Comparison of ENCODE assay signal across 29 mouse cellular contexts in the genomic region with DNA sequence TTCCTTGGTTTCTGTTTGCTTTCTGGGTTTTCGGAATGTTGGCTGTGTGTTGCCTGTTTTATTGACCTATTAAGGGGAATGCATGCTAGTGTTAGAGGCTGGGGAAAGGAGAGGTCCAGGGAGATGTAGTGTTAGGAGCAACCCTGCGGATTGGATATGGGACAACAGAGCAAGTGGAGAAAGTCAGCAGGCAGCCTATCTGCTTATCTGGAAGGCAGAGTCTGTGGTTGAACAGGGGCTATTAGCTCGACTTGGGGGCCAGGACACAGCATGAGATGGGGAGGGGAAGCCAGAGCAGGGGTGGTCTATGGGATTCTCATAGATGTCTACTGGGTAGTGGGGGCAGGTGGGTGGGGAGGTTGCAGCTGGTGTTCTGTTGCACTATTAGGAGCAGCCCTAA. TPM values are rescaled to one million over a fixed set of nuclear protein-coding genes. Genes with fewer than 3 reads are reported as not detected.
A peak's percentile ranks its signal among the peaks of the same experiment; 100 is the strongest.
DNase-seq lines count a peak whose midpoint lies in the region; ATAC-seq lines count a peak whose summit lies in the region.
"Had no signal": no experiment of that assay in that cellular context is flagged by ENCODE, and none has a peak within 500 bp of the region (broad histone marks: within the 10 kb centered on the region; RNA-seq: fewer than 3 reads in every experiment).

No protein-coding gene starts in this region.

- no peak for DNase-seq in neural tube, embryonic 10.5 days (ENCODE audit: extremely low spot score, low spot score)
- DNase-seq in liver, embryonic 11.5 days (ENCODE audit: low spot score): no peak
- DNase-seq in heart, adult 9 months (ENCODE audit: low spot score in 2 of 2): no peak
- DNase-seq in frontal cortex, postnatal 36 days (ENCODE audit: low spot score in 2 of 2): no peak
- DNase-seq in adrenal gland, adult 8-10 months: no peak
- DNase-seq: adrenal gland, adult 2 months; cerebellum, adult 8-10 months; cerebellum, postnatal 25 days; heart, postnatal 36 days; kidney, adult 8-10 months; kidney, postnatal 4 days; left cerebral cortex, postnatal 4 days; lung, adult 18-20 months; lung, postnatal 14 days; midbrain, embryonic 14.5 days; right cerebral cortex, postnatal 25 days; thymus, adult 18-20 months; thymus, postnatal 25 days had no signal

- ATAC-seq in neural tube, embryonic 13.5 days (ENCODE audit: low read depth): 0 out of 2 replicates have a peak, but pooled peaks have one; percentile 15
- ATAC-seq in liver, embryonic 11.5 days (replicated peaks; ENCODE audit: low FRiP score): peak; percentile 60; the same call in 1 of the 2 replicates
- 0 out of 2 replicates have a peak, but pooled peaks have one; percentile 39 for ATAC-seq in liver, embryonic 16.5 days (ENCODE audit: low read depth)
- ATAC-seq: activated CD4-positive, CD25-positive, alpha-beta regulatory T cell, adult 4 months; forebrain, embryonic 16.5 days; hindbrain, postnatal 0 days; intestine, embryonic 15.5 days had no signal

- H3K27ac ChIP-seq in neural tube, embryonic 13.5 days (replicated peaks): no peak overlapping the region
- peak overlapping the region; percentile 55 for H3K27ac ChIP-seq in liver, embryonic 11.5 days (ENCODE audit: low read depth, low read length)
- peak overlapping the region; percentile 30; the same call in 1 of the 2 replicates for H3K27ac ChIP-seq in liver, embryonic 16.5 days (ENCODE audit: low read length)
- H3K27ac ChIP-seq: forebrain, embryonic 10.5 days; heart, embryonic 15.5 days; hindbrain, embryonic 12.5 days; hindbrain, postnatal 0 days; intestine, embryonic 15.5 days; kidney, postnatal 0 days; stomach, embryonic 15.5 days had no signal

- no peak overlapping the region for H3K9ac ChIP-seq in neural tube, embryonic 13.5 days
- 0 out of 2 replicates have a peak overlapping the region, but pooled peaks have one; percentile 9 for H3K9ac ChIP-seq in liver, embryonic 11.5 days (ENCODE audit: low read depth, low read length)
- no peak overlapping the region for H3K9ac ChIP-seq in liver, embryonic 16.5 days (ENCODE audit: low read depth, low read length)
- H3K9ac ChIP-seq: heart, embryonic 15.5 days; hindbrain, embryonic 12.5 days; intestine, embryonic 15.5 days; stomach, embryonic 15.5 days had no signal

- H3K27me3 ChIP-seq in neural tube, embryonic 13.5 days: no peaks in the 10 kb centered on the region
- no peaks in the 10 kb centered on the region for H3K27me3 ChIP-seq in liver, embryonic 11.5 days (replicated peaks; ENCODE audit: control insufficient read depth, insufficient read depth, low read length)
- H3K27me3 ChIP-seq in liver, embryonic 16.5 days (ENCODE audit: control insufficient read depth, insufficient read depth, low read depth, low read length): no peaks in the 10 kb centered on the region
- H3K27me3 ChIP-seq: heart, embryonic 15.5 days; hindbrain, embryonic 12.5 days; intestine, embryonic 15.5 days; stomach, embryonic 15.5 days had no signal

- WGBS in neural tube, embryonic 13.5 days: 51% methylated on average over 3 of the region's 3 CpGs
- WGBS in liver, embryonic 11.5 days: 55% methylated on average over 3 of the region's 3 CpGs
- WGBS in liver, embryonic 16.5 days (ENCODE audit: insufficient replicate concordance): 37% methylated on average over 3 of the region's 3 CpGs

- no peaks in the 10 kb centered on the region; the same call in 1 of the 2 replicates for H3K9me3 ChIP-seq in neural tube, embryonic 13.5 days
- H3K9me3 ChIP-seq in liver, embryonic 11.5 days (ENCODE audit: control insufficient read depth, low read length): no peaks in the 10 kb centered on the region
- no peaks in the 10 kb centered on the region for H3K9me3 ChIP-seq in liver, embryonic 16.5 days (replicated peaks; ENCODE audit: control insufficient read depth, low read length)
- H3K9me3 ChIP-seq: heart, embryonic 15.5 days; hindbrain, embryonic 12.5 days; intestine, embryonic 15.5 days; stomach, embryonic 15.5 days had no signal

- H3K4me2 ChIP-seq in neural tube, embryonic 13.5 days: no peak overlapping the region
- peak overlapping the region; percentile 25 for H3K4me2 ChIP-seq in liver, embryonic 11.5 days
- peak overlapping the region; percentile 15; the same call in 1 of the 2 replicates for H3K4me2 ChIP-seq in liver, embryonic 16.5 days (ENCODE audit: low read depth, low read length)
- H3K4me2 ChIP-seq: heart, embryonic 15.5 days; hindbrain, embryonic 12.5 days; intestine, embryonic 15.5 days; stomach, embryonic 15.5 days had no signal

- H3K4me1 ChIP-seq in neural tube, embryonic 13.5 days (replicated peaks): 0 out of 2 replicates have a peak, but pooled peaks cover 4% of the 10 kb centered on the region
- H3K4me1 ChIP-seq in liver, embryonic 11.5 days (replicated peaks; ENCODE audit: control insufficient read depth, insufficient read depth, low read length): peaks cover 14% of the 10 kb centered on the region
- peaks cover 21% of the 10 kb centered on the region for H3K4me1 ChIP-seq in liver, embryonic 16.5 days (ENCODE audit: control insufficient read depth, low read depth, low read length)
- H3K4me1 ChIP-seq: forebrain, embryonic 10.5 days; hindbrain, embryonic 12.5 days; stomach, embryonic 15.5 days had no signal

- H3K36me3 ChIP-seq in neural tube, embryonic 13.5 days: peaks cover 3% of the 10 kb centered on the region; the same call in 1 of the 2 replicates
- no peaks in the 10 kb centered on the region; the same call in 1 of the 2 replicates for H3K36me3 ChIP-seq in liver, embryonic 11.5 days (ENCODE audit: control insufficient read depth, insufficient read depth, low read length)
- H3K36me3 ChIP-seq in liver, embryonic 16.5 days (ENCODE audit: control insufficient read depth, insufficient read depth): no peaks in the 10 kb centered on the region
- H3K36me3 ChIP-seq: hindbrain, embryonic 12.5 days; intestine, embryonic 15.5 days had no signal

- no peak overlapping the region for H3K4me3 ChIP-seq in neural tube, embryonic 13.5 days
- no peak overlapping the region for H3K4me3 ChIP-seq in liver, embryonic 11.5 days (ENCODE audit: low read depth, low read length)
- H3K4me3 ChIP-seq in liver, embryonic 16.5 days (ENCODE audit: low read depth, low read length): no peak overlapping the region
- H3K4me3 ChIP-seq: forebrain, embryonic 10.5 days; heart, embryonic 15.5 days; hindbrain, embryonic 12.5 days; intestine, embryonic 15.5 days; stomach, embryonic 15.5 days had no signal

RNA-seq across cellular contexts. Expression of a gene that starts 37.6 kb away (rescaled TPM):
- polyA plus RNA-seq in neural tube, embryonic 13.5 days (2015; fragmentation: Nextera tagmentation; extraction: Ambion mirVana): 143 and 148 TPM in 2 replicates
- 95.9 and 103 TPM in 2 replicates for polyA plus RNA-seq in liver, embryonic 11.5 days (2014; fragmentation: Nextera tagmentation; extraction: Ambion mirVana)
- polyA plus RNA-seq in liver, embryonic 16.5 days (2015; fragmentation: Nextera tagmentation; extraction: Ambion mirVana): 33.8 and 40.1 TPM in 2 replicates
- total RNA-seq in adrenal gland, adult 8-10 months (2022): 10 to 100 TPM; 21.2 to 30.7 (median 26.0) TPM

RNA-seq across cellular contexts. Expression of a gene that starts 37.9 kb away (rescaled TPM):
- 71.5 and 72.9 TPM in 2 replicates for polyA plus RNA-seq in neural tube, embryonic 13.5 days (2015; fragmentation: Nextera tagmentation; extraction: Ambion mirVana)
- polyA plus RNA-seq in liver, embryonic 11.5 days (2014; fragmentation: Nextera tagmentation; extraction: Ambion mirVana): 48.6 and 53.8 TPM in 2 replicates
- polyA plus RNA-seq in liver, embryonic 16.5 days (2015; fragmentation: Nextera tagmentation; extraction: Ambion mirVana): 16.6 TPM in 2 replicates
- 10 to 100 TPM; 38.1 to 46.5 (median 41.9) TPM for total RNA-seq in adrenal gland, adult 8-10 months (2022)
